Mouse (Mus musculus): ENCODE measurements around the gene Zfp646. TPM values are rescaled to one million over a fixed set of nuclear protein-coding genes. Genes with fewer than 3 reads are reported as not detected.
A peak's percentile ranks its signal among the peaks of the same experiment; 100 is the strongest.

Zfp646 gene
- total and polyA plus RNA-seq, 3 experiments, result 10.6 to 25.3 (median 18.8) TPM

DNA sequence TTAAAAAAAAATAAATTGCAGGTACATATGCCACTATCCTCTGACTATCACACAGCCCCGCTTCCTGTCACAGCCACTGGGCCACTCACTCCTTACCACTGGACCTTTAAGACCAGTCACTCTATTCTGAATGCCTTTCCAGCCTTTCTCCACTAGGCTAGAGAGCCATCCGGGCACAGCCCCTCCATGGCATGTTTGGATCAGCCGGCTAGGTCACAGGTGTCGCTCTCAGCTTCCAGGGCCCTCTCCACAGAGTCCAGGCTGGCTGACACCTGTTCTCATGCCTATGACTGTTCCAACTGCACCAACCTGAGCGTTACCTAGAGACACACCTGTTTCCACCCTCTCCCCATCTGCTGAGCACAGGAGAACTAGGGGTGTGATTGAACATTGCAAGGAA is 52.6 kb downstream of the Zfp646 start:
- no peak overlapping the region for H3K27ac ChIP-seq (ENCODE audit: insufficient read depth, low read depth)
- TF ChIP-seq MAZ (IDR thresholded peaks at IDR 0.05; ENCODE audit: low read depth, low read length) (no peak), ZMIZ1 (IDR thresholded peaks at IDR 0.05; ENCODE audit: low read depth, low read length) (no peak), KAT2A (IDR thresholded peaks at IDR 0.05; ENCODE audit: insufficient replicate concordance, low read length) (no peak), JUND (conservative IDR thresholded peaks at IDR 0.05; ENCODE audit: low read depth, low read length) (no peak), EP300 (IDR thresholded peaks at IDR 0.05; ENCODE audit: low read length) (no peak), CTCF (conservative IDR thresholded peaks at IDR 0.05 in 1 of 2, IDR thresholded peaks at IDR 0.05 in 1 of 2; ENCODE audit: low read depth in 2 of 2, low read length in 2 of 2) (no peak), CHD2 (IDR thresholded peaks at IDR 0.05; ENCODE audit: low read length) (no peak), ETS1 (conservative IDR thresholded peaks at IDR 0.05; ENCODE audit: low read depth, low read length) (no peak), USF2 (conservative IDR thresholded peaks at IDR 0.05; ENCODE audit: low read depth, low read length) (no peak), IRF4 (IDR thresholded peaks at IDR 0.05; ENCODE audit: low read depth, low read length) (no peak), PAX5 (IDR thresholded peaks at IDR 0.05; ENCODE audit: low read length) (no peak)
- no peak overlapping the region for H3K9ac ChIP-seq (ENCODE audit: insufficient read depth, low read depth)
- no peak overlapping the region for H3K4me3 ChIP-seq (replicated peaks in 1 of 3; ENCODE audit: low read depth in 2 of 3, low read length in 2 of 3, poor library complexity in 1 of 3)
- no peak for DNase-seq (ENCODE audit: extremely low read depth)
- dilution Hi-C loops (cut with MboI; ENCODE audit: extremely low pct_ligation_motif_present, extremely low pct_unique_long_range_greater_than_20kb, low sequenced_read_pairs), result no loop called here
- peaks cover 19 to 48% of the 10 kb centered on the region in 2 experiments for H3K36me3 ChIP-seq (replicated peaks in 1 of 2; ENCODE audit: control insufficient read depth in 1 of 2, insufficient read depth in 1 of 2, low read length in 1 of 2)
- H3K9me3 ChIP-seq (replicated peaks; ENCODE audit: low read length), result no peaks in the 10 kb centered on the region
- H3K79me2 ChIP-seq (replicated peaks; ENCODE audit: control insufficient read depth, extremely low read depth, insufficient read depth, poor library complexity, severe bottlenecking), result no peaks in the 10 kb centered on the region
- H3K4me2 ChIP-seq (ENCODE audit: insufficient read depth, low read depth, poor library complexity, severe bottlenecking), result no peak overlapping the region
- H3K4me1 ChIP-seq (ENCODE audit: control insufficient read depth in 1 of 2, insufficient read depth in 2 of 2), result peaks cover 8 to 30% of the 10 kb centered on the region in 2 experiments
- no peaks in the 10 kb centered on the region for H3K27me3 ChIP-seq (replicated peaks)
- in situ Hi-C loops (cut with MboI; ENCODE audit: low pct_ligation_motif_present, low pct_unique_long_range_greater_than_20kb, low sequenced_read_pairs), result loop anchor here (10.0 kb wide), 1 partner anchor 1224 kb away; the partner anchor contains the start of gene Coro1a

DNA sequence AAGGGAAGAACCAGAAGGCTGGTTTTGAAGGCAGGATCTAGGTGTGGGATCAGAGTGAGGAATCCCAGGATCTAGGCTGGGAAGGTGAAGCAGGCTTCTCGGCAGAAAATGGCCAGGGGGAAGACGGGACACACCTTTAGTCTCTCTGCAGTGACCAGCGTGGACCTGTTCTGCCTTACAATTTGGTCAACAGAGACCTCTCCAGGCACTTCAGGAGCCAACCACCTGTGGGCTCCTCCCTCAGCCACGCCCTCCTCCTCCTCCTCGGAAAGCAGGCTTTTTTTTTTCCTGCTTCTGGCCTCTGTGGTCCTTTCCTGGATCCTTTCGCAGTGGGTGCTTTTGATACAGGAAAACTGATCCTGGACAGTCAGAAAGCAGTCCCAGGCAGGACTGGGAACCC is 53.9 kb downstream of the Zfp646 start, which contains the start of gene Prss8:
Gene Prss8, minus strand, starts transcription at position 182 of the 400 bp plus-strand sequence.
- TF ChIP-seq HCFC1 (IDR thresholded peaks at IDR 0.05; ENCODE audit: low read depth, low read length) (no peak), ZNF384 (IDR thresholded peaks at IDR 0.05; ENCODE audit: low read depth, low read length) (0 out of 2 replicates have a peak, but pooled peaks have one; percentile 22)
- Histone ChIP-seq H3K9ac (ENCODE audit: insufficient read depth, low read depth) (no peak within 1 kb of the TSS), H3K4me1 (ENCODE audit: control insufficient read depth in 1 of 2, insufficient read depth in 2 of 2) (peaks cover 8 to 40% of the 10 kb centered on the region in 2 experiments), H3K79me2 (replicated peaks; ENCODE audit: control insufficient read depth, extremely low read depth, insufficient read depth, poor library complexity, severe bottlenecking) (no peaks in the 10 kb centered on the region), H3K36me3 (replicated peaks in 1 of 2; ENCODE audit: control insufficient read depth in 1 of 2, insufficient read depth in 1 of 2, low read length in 1 of 2) (peaks cover 17 to 34% of the 10 kb centered on the region in 2 experiments), H3K4me3 (replicated peaks in 1 of 3; ENCODE audit: low read depth in 2 of 3, low read length in 2 of 3, poor library complexity in 1 of 3) (no peak within 1 kb of the TSS), H3K27ac (ENCODE audit: insufficient read depth, low read depth) (no peak within 1 kb of the TSS), H3K4me2 (ENCODE audit: insufficient read depth, low read depth, poor library complexity, severe bottlenecking) (no peak within 1 kb of the TSS), H3K27me3 (replicated peaks) (no peaks in the 10 kb centered on the region), H3K9me3 (replicated peaks; ENCODE audit: low read length) (no peaks in the 10 kb centered on the region)
- in situ Hi-C loops (cut with MboI; ENCODE audit: low pct_ligation_motif_present, low pct_unique_long_range_greater_than_20kb, low sequenced_read_pairs), result loop anchor here (5.0 to 10.0 kb wide), 2 partner anchors 153 to 1225 kb away; partner anchors contain the start of genes Coro1a and Setd1a
- DNase-seq (ENCODE audit: extremely low read depth), result no peak
- dilution Hi-C loops (cut with MboI; ENCODE audit: extremely low pct_ligation_motif_present, extremely low pct_unique_long_range_greater_than_20kb, low sequenced_read_pairs), result no loop called here

DNA sequence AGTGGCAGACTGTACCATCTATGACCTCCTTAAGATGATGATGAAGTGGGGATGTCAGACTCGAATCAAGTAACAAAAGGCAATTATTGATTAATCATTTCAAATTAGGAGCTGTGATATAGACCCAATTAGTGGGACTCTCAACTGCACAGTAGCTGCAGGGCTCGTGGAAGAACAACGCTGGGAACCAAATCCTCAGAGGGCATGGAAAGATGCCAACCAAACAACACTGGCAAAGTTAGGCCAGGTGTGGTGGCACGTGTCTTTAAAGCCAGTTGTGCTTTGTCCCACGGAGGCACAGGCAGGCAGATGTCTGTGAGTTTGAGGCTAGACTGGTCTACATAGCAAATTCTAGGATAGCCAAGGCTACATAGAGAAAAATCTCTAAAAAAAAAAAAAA is 54.6 kb downstream of the Zfp646 start:
- in situ Hi-C loops (cut with MboI; ENCODE audit: low pct_ligation_motif_present, low pct_unique_long_range_greater_than_20kb, low sequenced_read_pairs) (loop anchor here (5.0 kb wide), 1 partner anchor 153 kb away; the partner anchor contains the start of gene Setd1a), dilution Hi-C loops (cut with MboI; ENCODE audit: extremely low pct_ligation_motif_present, extremely low pct_unique_long_range_greater_than_20kb, low sequenced_read_pairs) (no loop called here)
- Histone ChIP-seq H3K79me2 (replicated peaks; ENCODE audit: control insufficient read depth, extremely low read depth, insufficient read depth, poor library complexity, severe bottlenecking) (no peaks in the 10 kb centered on the region), H3K9ac (ENCODE audit: insufficient read depth, low read depth) (no peak overlapping the region), H3K36me3 (replicated peaks in 1 of 2; ENCODE audit: control insufficient read depth in 1 of 2, insufficient read depth in 1 of 2, low read length in 1 of 2) (peaks cover 10 to 27% of the 10 kb centered on the region in 2 experiments), H3K4me1 (ENCODE audit: control insufficient read depth in 1 of 2, insufficient read depth in 2 of 2) (peaks cover 8 to 41% of the 10 kb centered on the region in 2 experiments), H3K4me3 (replicated peaks in 1 of 3; ENCODE audit: low read depth in 2 of 3, low read length in 2 of 3, poor library complexity in 1 of 3) (no peak overlapping the region), H3K9me3 (replicated peaks; ENCODE audit: low read length) (no peaks in the 10 kb centered on the region), H3K27me3 (replicated peaks) (no peaks in the 10 kb centered on the region), H3K27ac (ENCODE audit: insufficient read depth, low read depth) (no peak overlapping the region), H3K4me2 (ENCODE audit: insufficient read depth, low read depth, poor library complexity, severe bottlenecking) (no peak overlapping the region)
- TF ChIP-seq RCOR1 (conservative IDR thresholded peaks at IDR 0.05; ENCODE audit: low read depth, low read length), result no peak
- DNase-seq (ENCODE audit: extremely low read depth), result no peak

Data from CH12.LX (cell line).